Mouse (Mus musculus): ENCODE measurements around the gene Col4a3bp.

- TF ChIP-seq CTCF (IDR thresholded peaks at IDR 0.05; ENCODE audit: low read depth) (no peak), EP300 (IDR thresholded peaks at IDR 0.05; ENCODE audit: low read depth) (no peak)
Observed at GRCm38 (mm10) chr13:96680163-96681087, 138.0 kb downstream of the Col4a3bp start.

All from liver, embryonic 14.5 days (tissue).